Mouse (Mus musculus): ENCODE data around the gene Mul1. TPM values are rescaled to one million over a fixed set of nuclear protein-coding genes. Genes with fewer than 3 reads are reported as not detected.

The Mul1 gene
- polyA plus RNA-seq, 1 experiment from 2014 or later: 19.2 TPM

GRCm38 (mm10) chr4:138479595-138479994, 45.1 kb downstream of the Mul1 start:
- Histone ChIP-seq H3K27ac (replicated peaks in 1 of 2; ENCODE audit: control insufficient read depth in 1 of 2, insufficient read depth in 1 of 2, low read depth in 2 of 2, low read length in 2 of 2) (no peak overlapping the region), H3K4me2 (ENCODE audit: low read length) (no peak overlapping the region), H3K4me1 (ENCODE audit: control insufficient read depth in 2 of 2, insufficient read depth in 2 of 2, low read length in 2 of 2) (no peaks in the 10 kb centered on the region), H3K4me3 (ENCODE audit: control insufficient read depth in 1 of 2, insufficient read depth in 1 of 2, low read depth in 1 of 2, low read length in 2 of 2) (no peak overlapping the region), H3K36me3 (ENCODE audit: control insufficient read depth, insufficient read depth, low read length) (no peaks in the 10 kb centered on the region), H3K9me3 (ENCODE audit: control insufficient read depth, low read length) (no peaks in the 10 kb centered on the region), H3K9ac (ENCODE audit: low read length) (no peak overlapping the region), H3K27me3 (ENCODE audit: control insufficient read depth, insufficient read depth, low read length) (peaks cover 19% of the 10 kb centered on the region)
- whole genome bisulfite sequencing: 63% methylated on average over 7 of the region's 7 CpGs
- no peak for ATAC-seq (ENCODE audit: insufficient number of reproducible peaks, insufficient read depth, low FRiP score, low read depth)

DNA sequence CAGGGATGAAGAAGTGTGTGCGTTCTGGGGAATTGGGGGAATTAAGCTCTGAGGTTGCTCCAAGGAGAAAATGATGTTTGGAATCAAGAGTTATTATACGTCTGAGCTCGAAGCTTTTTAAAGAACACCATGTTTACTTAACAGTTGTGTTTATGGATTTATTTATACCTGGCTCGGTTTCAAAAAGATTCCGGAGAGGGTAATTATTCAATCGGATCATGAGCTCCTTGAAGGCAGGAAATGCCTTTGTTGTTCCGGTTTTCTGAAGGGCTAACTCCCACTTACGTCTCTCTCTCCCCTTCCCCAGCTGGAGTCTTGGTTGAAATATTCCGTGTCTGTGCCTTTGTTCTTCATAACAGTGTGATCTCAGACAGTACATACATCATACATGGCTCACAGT, 46.5 kb downstream of the Mul1 start:
- Histone ChIP-seq H3K4me1 (ENCODE audit: control insufficient read depth in 2 of 2, insufficient read depth in 2 of 2, low read length in 2 of 2) (no peaks in the 10 kb centered on the region), H3K36me3 (ENCODE audit: control insufficient read depth, insufficient read depth, low read length) (no peaks in the 10 kb centered on the region), H3K27ac (replicated peaks in 1 of 2; ENCODE audit: control insufficient read depth in 1 of 2, insufficient read depth in 1 of 2, low read depth in 2 of 2, low read length in 2 of 2) (no peak overlapping the region), H3K4me3 (ENCODE audit: control insufficient read depth in 1 of 2, insufficient read depth in 1 of 2, low read depth in 1 of 2, low read length in 2 of 2) (no peak overlapping the region), H3K9ac (ENCODE audit: low read length) (no peak overlapping the region), H3K4me2 (ENCODE audit: low read length) (no peak overlapping the region), H3K9me3 (ENCODE audit: control insufficient read depth, low read length) (no peaks in the 10 kb centered on the region), H3K27me3 (ENCODE audit: control insufficient read depth, insufficient read depth, low read length) (peaks cover 11% of the 10 kb centered on the region)
- WGBS: 60% methylated on average over 9 of the region's 9 CpGs
- no peak for ATAC-seq (ENCODE audit: insufficient number of reproducible peaks, insufficient read depth, low FRiP score, low read depth)

DNA sequence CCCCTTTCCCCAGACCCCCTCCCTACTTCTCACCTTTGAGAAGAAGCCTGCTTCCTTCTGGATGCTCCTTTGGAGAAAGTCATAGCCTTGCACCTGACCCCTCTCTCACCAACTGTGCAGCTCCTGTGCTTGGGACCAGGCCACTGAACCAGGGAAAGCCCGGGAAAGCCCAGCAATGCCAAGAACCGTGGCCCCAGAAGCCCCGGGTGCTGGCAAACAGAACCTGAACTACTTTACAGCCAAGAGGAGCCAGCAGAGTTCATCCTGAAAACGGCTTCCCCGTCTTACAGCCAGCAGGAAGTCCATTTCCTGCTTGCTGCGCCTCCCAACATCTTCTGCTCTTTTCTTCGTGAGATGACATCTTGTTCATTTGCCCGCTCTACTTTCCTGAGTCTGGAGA, 48.2 kb downstream of the Mul1 start:
- 0 out of 2 replicates have a peak, but pooled peaks cover 3% of the 10 kb centered on the region for H3K27me3 ChIP-seq (ENCODE audit: control insufficient read depth, insufficient read depth, low read length)
- H3K4me2 ChIP-seq (ENCODE audit: low read length): no peak overlapping the region
- H3K4me3 ChIP-seq (ENCODE audit: control insufficient read depth in 1 of 2, insufficient read depth in 1 of 2, low read depth in 1 of 2, low read length in 2 of 2): no peak overlapping the region
- no peaks in the 10 kb centered on the region for H3K9me3 ChIP-seq (ENCODE audit: control insufficient read depth, low read length)
- no peak for ATAC-seq (ENCODE audit: insufficient number of reproducible peaks, insufficient read depth, low FRiP score, low read depth)
- H3K36me3 ChIP-seq (ENCODE audit: control insufficient read depth, insufficient read depth, low read length): no peaks in the 10 kb centered on the region
- H3K4me1 ChIP-seq (ENCODE audit: control insufficient read depth in 2 of 2, insufficient read depth in 2 of 2, low read length in 2 of 2): no peaks in the 10 kb centered on the region
- no peak overlapping the region for H3K27ac ChIP-seq (replicated peaks in 1 of 2; ENCODE audit: control insufficient read depth in 1 of 2, insufficient read depth in 1 of 2, low read depth in 2 of 2, low read length in 2 of 2)
- WGBS: 60% methylated on average over 8 of the region's 8 CpGs
- no peak overlapping the region for H3K9ac ChIP-seq (ENCODE audit: low read length)

DNA sequence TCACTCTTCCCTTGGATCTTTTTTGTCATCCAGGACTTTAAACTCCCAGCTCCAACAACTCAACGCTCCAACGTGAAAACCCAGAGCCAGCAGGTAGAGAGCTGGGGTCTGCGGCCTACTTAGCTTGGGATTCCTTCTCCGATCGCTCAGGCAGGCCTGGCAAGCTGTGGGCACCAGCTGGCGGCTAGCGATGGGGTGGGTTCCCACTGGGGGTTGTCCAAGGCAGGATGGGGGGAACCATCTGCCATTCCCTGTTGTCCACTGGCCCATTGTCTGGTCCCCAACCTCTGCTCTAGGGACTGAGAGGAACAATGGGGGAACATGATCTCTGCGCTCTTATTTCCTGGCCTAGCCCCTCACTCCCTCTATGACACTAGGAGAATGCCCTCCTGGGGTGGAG, 53.8 kb downstream of the Mul1 start:
- Histone ChIP-seq H3K4me3 (ENCODE audit: control insufficient read depth in 1 of 2, insufficient read depth in 1 of 2, low read depth in 1 of 2, low read length in 2 of 2) (no peak overlapping the region), H3K4me1 (ENCODE audit: control insufficient read depth in 2 of 2, insufficient read depth in 2 of 2, low read length in 2 of 2) (peaks cover 2 to 5% of the 10 kb centered on the region in 2 experiments; a peak in 1 of 4 replicates), H3K9me3 (ENCODE audit: control insufficient read depth, low read length) (no peaks in the 10 kb centered on the region), H3K27ac (replicated peaks in 1 of 2; ENCODE audit: control insufficient read depth in 1 of 2, insufficient read depth in 1 of 2, low read depth in 2 of 2, low read length in 2 of 2) (no peak overlapping the region), H3K36me3 (ENCODE audit: control insufficient read depth, insufficient read depth, low read length) (no peaks in the 10 kb centered on the region), H3K9ac (ENCODE audit: low read length) (no peak overlapping the region), H3K27me3 (ENCODE audit: control insufficient read depth, insufficient read depth, low read length) (no peaks in the 10 kb centered on the region), H3K4me2 (ENCODE audit: low read length) (no peak overlapping the region)
- no peak for ATAC-seq (ENCODE audit: insufficient number of reproducible peaks, insufficient read depth, low FRiP score, low read depth)
- 62% methylated on average over 8 of the region's 8 CpGs for WGBS

- no peak overlapping the region for H3K4me2 ChIP-seq (ENCODE audit: low read length)
- H3K4me3 ChIP-seq (ENCODE audit: control insufficient read depth in 1 of 2, insufficient read depth in 1 of 2, low read depth in 1 of 2, low read length in 2 of 2): no peak overlapping the region
- no peaks in the 10 kb centered on the region for H3K36me3 ChIP-seq (ENCODE audit: control insufficient read depth, insufficient read depth, low read length)
- no peaks in the 10 kb centered on the region for H3K9me3 ChIP-seq (ENCODE audit: control insufficient read depth, low read length)
- WGBS: 76% methylated on average over 4 of the region's 4 CpGs
- H3K27ac ChIP-seq (replicated peaks in 1 of 2; ENCODE audit: control insufficient read depth in 1 of 2, insufficient read depth in 1 of 2, low read depth in 2 of 2, low read length in 2 of 2): no peak overlapping the region
- H3K27me3 ChIP-seq (ENCODE audit: control insufficient read depth, insufficient read depth, low read length): no peaks in the 10 kb centered on the region; the same call in 1 of the 2 replicates
- peaks cover 12 to 17% of the 10 kb centered on the region in 2 experiments; a peak in 3 of 4 replicates for H3K4me1 ChIP-seq (ENCODE audit: control insufficient read depth in 2 of 2, insufficient read depth in 2 of 2, low read length in 2 of 2)
- ATAC-seq (ENCODE audit: insufficient number of reproducible peaks, insufficient read depth, low FRiP score, low read depth): no peak
- no peak overlapping the region for H3K9ac ChIP-seq (ENCODE audit: low read length)
Observed at GRCm38 (mm10) chr4:138491088-138491487, 56.6 kb downstream of the Mul1 start.

Other genes with a start within 250 kb of the Mul1 start
- 103 and 108 TPM in 2 replicates for gene Hp1bp3, start 218.4 kb upstream of the Mul1 start, polyA plus RNA-seq (2014; fragmentation: Nextera tagmentation; extraction: Ambion mirVana)
- gene Sh2d5, start 184.3 kb upstream of the Mul1 start, polyA plus RNA-seq (2014; fragmentation: Nextera tagmentation; extraction: Ambion mirVana): 0.19 and 0.34 TPM in 2 replicates
- gene Kif17, start 184.2 kb upstream of the Mul1 start, polyA plus RNA-seq (2014; fragmentation: Nextera tagmentation; extraction: Ambion mirVana): 0.16 and 0.58 TPM in 2 replicates
- 267 and 277 TPM in 2 replicates for gene Ddost, start 129.9 kb upstream of the Mul1 start, polyA plus RNA-seq (2014; fragmentation: Nextera tagmentation; extraction: Ambion mirVana)
- gene Pink1, start 108.4 kb upstream of the Mul1 start, polyA plus RNA-seq (2014; fragmentation: Nextera tagmentation; extraction: Ambion mirVana): 43.2 and 50.9 TPM in 2 replicates
- gene Cda, start 66.7 kb upstream of the Mul1 start, polyA plus RNA-seq (2014; fragmentation: Nextera tagmentation; extraction: Ambion mirVana): 11.5 and 14.1 TPM in 2 replicates
- gene Fam43b, start 38.1 kb upstream of the Mul1 start, polyA plus RNA-seq (2014; fragmentation: Nextera tagmentation; extraction: Ambion mirVana): not detected in 2 replicates
- 1.1 and 1.4 TPM in 2 replicates for gene Camk2n1, start 19.6 kb downstream of the Mul1 start, polyA plus RNA-seq (2014; fragmentation: Nextera tagmentation; extraction: Ambion mirVana)
- not detected in 2 replicates for gene Vwa5b1, start 201.2 kb downstream of the Mul1 start, polyA plus RNA-seq (2014; fragmentation: Nextera tagmentation; extraction: Ambion mirVana)